8 mouse cellular contexts compared by ENCODE assay signal in the genomic region with DNA sequence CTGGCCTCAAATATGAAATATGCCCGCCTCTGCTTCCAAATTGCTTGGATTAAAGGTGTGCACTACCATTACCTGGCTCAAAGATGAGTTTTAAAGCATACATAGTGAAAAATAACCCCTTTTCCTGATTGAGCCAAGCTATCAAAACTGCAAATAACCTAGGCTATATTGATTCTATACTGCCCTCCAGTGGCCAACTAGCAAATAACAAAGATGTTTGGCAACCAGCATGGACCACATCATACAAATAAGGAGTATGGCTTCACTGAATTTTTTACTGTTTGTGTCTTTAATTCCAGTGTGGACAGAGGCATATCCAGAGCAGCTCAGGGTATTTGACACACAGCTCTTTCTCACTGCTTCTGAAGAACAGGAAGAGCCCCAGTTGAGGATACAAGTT. TPM values are rescaled to one million over a fixed set of nuclear protein-coding genes. Genes with fewer than 3 reads are reported as not detected.
DNase-seq lines count a peak whose midpoint lies in the region; ATAC-seq and TF ChIP-seq lines count a peak whose summit lies in the region.

No protein-coding gene starts in this region.

- H3K27ac ChIP-seq in forebrain, embryonic 10.5 days = no peak overlapping the region
- H3K27ac ChIP-seq in forebrain, embryonic 15.5 days (replicated peaks) = no peak overlapping the region
- no peak overlapping the region for H3K27ac ChIP-seq in lung, embryonic 14.5 days (ENCODE audit: low read depth)

- no peaks in the 10 kb centered on the region for H3K9me3 ChIP-seq in forebrain, embryonic 10.5 days
- H3K9me3 ChIP-seq in forebrain, embryonic 15.5 days = no peaks in the 10 kb centered on the region
- no peaks in the 10 kb centered on the region for H3K9me3 ChIP-seq in lung, embryonic 14.5 days (ENCODE audit: low read depth, low read length)

- no peak overlapping the region for H3K4me2 ChIP-seq in forebrain, embryonic 15.5 days (replicated peaks)
- no peak overlapping the region for H3K4me2 ChIP-seq in lung, embryonic 14.5 days

- peak; percentile 74 for TF ChIP-seq CTCF in lung, embryonic 14.5 days (IDR thresholded peaks at IDR 0.05; ENCODE audit: low read depth)

- peak; percentile 21 for DNase-seq in forebrain, embryonic 10.5 days (ENCODE audit: extremely low spot score, low spot score)
- peak; percentile 19 to 35 for DNase-seq in urinary bladder, postnatal 36 days (ENCODE audit: low spot score in 2 of 2)
- no peak for DNase-seq in urinary bladder, postnatal 4 days (ENCODE audit: low spot score in 2 of 2)
- peak; percentile 66 for DNase-seq in layer of hippocampus, adult 11-12 months (ENCODE audit: low spot score)
- peak; percentile 88 for DNase-seq in lung, embryonic 14.5 days
- DNase-seq in right cerebral cortex, postnatal 4 days = peak; percentile 4

- H3K27me3 ChIP-seq in forebrain, embryonic 10.5 days (ENCODE audit: poor library complexity, severe bottlenecking) = no peaks in the 10 kb centered on the region
- no peaks in the 10 kb centered on the region for H3K27me3 ChIP-seq in forebrain, embryonic 15.5 days
- H3K27me3 ChIP-seq in lung, embryonic 14.5 days (ENCODE audit: insufficient read depth, low read length) = no peaks in the 10 kb centered on the region

- H3K4me1 ChIP-seq in forebrain, embryonic 10.5 days = no peaks in the 10 kb centered on the region
- H3K4me1 ChIP-seq in forebrain, embryonic 15.5 days = no peaks in the 10 kb centered on the region
- H3K4me1 ChIP-seq in lung, embryonic 14.5 days (ENCODE audit: insufficient read depth) = no peaks in the 10 kb centered on the region; the same call in 1 of the 2 replicates

- no peak overlapping the region for H3K9ac ChIP-seq in forebrain, embryonic 15.5 days (replicated peaks)
- no peak overlapping the region for H3K9ac ChIP-seq in lung, embryonic 14.5 days

- 0% methylated on average over 1 of the region's 1 CpGs for WGBS in forebrain, embryonic 10.5 days
- 3% methylated on average over 1 of the region's 1 CpGs for WGBS in forebrain, embryonic 15.5 days
- WGBS in lung, embryonic 14.5 days = 3% methylated on average over 1 of the region's 1 CpGs

- ATAC-seq in forebrain, embryonic 15.5 days (replicated peaks) = no peak
- ATAC-seq in erythroid progenitor cell, adult 5-6 weeks (replicated peaks; ENCODE audit: low FRiP score, poor library complexity, severe bottlenecking) = peak; percentile 88
- ATAC-seq in lung, embryonic 14.5 days (ENCODE audit: insufficient read depth) = peak; percentile 59; the same call in 1 of the 2 replicates

- no peaks in the 10 kb centered on the region for H3K36me3 ChIP-seq in forebrain, embryonic 10.5 days (replicated peaks)
- no peaks in the 10 kb centered on the region for H3K36me3 ChIP-seq in forebrain, embryonic 15.5 days
- no peaks in the 10 kb centered on the region for H3K36me3 ChIP-seq in lung, embryonic 14.5 days (ENCODE audit: insufficient read depth)

- H3K4me3 ChIP-seq in forebrain, embryonic 10.5 days = no peak overlapping the region
- no peak overlapping the region for H3K4me3 ChIP-seq in forebrain, embryonic 15.5 days
- H3K4me3 ChIP-seq in lung, embryonic 14.5 days (ENCODE audit: low read depth, low read length) = no peak overlapping the region

RNA-seq across cellular contexts. Expression of gene Ccr5, which starts 7.0 kb away (rescaled TPM):
- polyA plus RNA-seq in forebrain, embryonic 10.5 days (2016; fragmentation: Nextera tagmentation; extraction: Ambion mirVana) = 0.07 and 0.55 TPM in 2 replicates
- 0.33 and 0.82 TPM in 2 replicates for polyA plus RNA-seq in forebrain, embryonic 15.5 days (2015; fragmentation: Nextera tagmentation; extraction: Ambion mirVana)
- total RNA-seq in erythroid progenitor cell, adult 5-6 weeks (2015; ENCODE audit: low replicate concordance) = not detected in 2 replicates
- 0.13 and 0.23 TPM in 2 replicates for total RNA-seq in erythroid progenitor cell, adult 5-6 weeks (2017; ENCODE audit: low replicate concordance)
- 0.37 and 1.7 TPM in 2 replicates for polyA plus RNA-seq in lung, embryonic 14.5 days (2014; fragmentation: Nextera tagmentation; extraction: Ambion mirVana)

RNA-seq across cellular contexts. Expression of gene Ccr2, which starts 26.6 kb away (rescaled TPM):
- 0.06 and 0.22 TPM in 2 replicates for polyA plus RNA-seq in forebrain, embryonic 10.5 days (2016; fragmentation: Nextera tagmentation; extraction: Ambion mirVana)
- polyA plus RNA-seq in forebrain, embryonic 15.5 days (2015; fragmentation: Nextera tagmentation; extraction: Ambion mirVana) = 0.18 and 0.23 TPM in 2 replicates
- 34.2 and 51.1 TPM in 2 replicates for total RNA-seq in erythroid progenitor cell, adult 5-6 weeks (2015; ENCODE audit: low replicate concordance)
- 21.4 and 26.1 TPM in 2 replicates for total RNA-seq in erythroid progenitor cell, adult 5-6 weeks (2017; ENCODE audit: low replicate concordance)
- polyA plus RNA-seq in lung, embryonic 14.5 days (2014; fragmentation: Nextera tagmentation; extraction: Ambion mirVana) = 6.6 and 7.2 TPM in 2 replicates

Comparison
In these comparisons a context has a peak if more than half of its experiments do, and no peak if none do; other contexts are left out.
1. DNase-seq: peak in forebrain, embryonic 10.5 days (single experiment), urinary bladder, postnatal 36 days (2 of 2), layer of hippocampus, adult 11-12 months (single experiment), lung, embryonic 14.5 days (single experiment) and right cerebral cortex, postnatal 4 days (single experiment); none in urinary bladder, postnatal 4 days (0 of 2).